Mouse (Mus musculus): ENCODE measurements around the gene St6galnac1. TPM values are rescaled to one million over a fixed set of nuclear protein-coding genes. Genes with fewer than 3 reads are reported as not detected.
"Not testable (repeated sequence)": the region's sequence is repeated elsewhere in the genome, so short reads cannot be mapped to it uniquely, and the experiment has no call there.

The St6galnac1 gene
- polyA plus RNA-seq, 1 experiment from 2014 or later = not detected

- no peak overlapping the region for H3K9ac ChIP-seq (replicated peaks)
- no peak overlapping the region for H3K4me3 ChIP-seq (replicated peaks)
- ATAC-seq (ENCODE audit: insufficient number of reproducible peaks, insufficient read depth, low FRiP score, low TSS enrichment, low read depth) = no peak
- no peaks in the 10 kb centered on the region for H3K9me3 ChIP-seq
- WGBS = 88% methylated on average over 5 of the region's 5 CpGs
- no peaks in the 10 kb centered on the region for H3K4me1 ChIP-seq (replicated peaks)
- no peak overlapping the region for H3K4me2 ChIP-seq
- H3K27ac ChIP-seq = no peak overlapping the region
- H3K27me3 ChIP-seq = 0 out of 2 replicates have a peak, but pooled peaks cover 3% of the 10 kb centered on the region
- no peaks in the 10 kb centered on the region for H3K36me3 ChIP-seq
Observed at GRCm38 (mm10) chr11:116753674-116754470, 21.4 kb downstream of the St6galnac1 start.

- Histone ChIP-seq H3K9me3 (no peaks in the 10 kb centered on the region), H3K4me3 (replicated peaks) (no peak overlapping the region), H3K36me3 (no peaks in the 10 kb centered on the region), H3K9ac (replicated peaks) (no peak overlapping the region), H3K27ac (no peak overlapping the region), H3K4me2 (no peak overlapping the region), H3K4me1 (replicated peaks) (no peaks in the 10 kb centered on the region), H3K27me3 (no peaks in the 10 kb centered on the region)
- 81% methylated on average over 8 of the region's 8 CpGs for WGBS
- ATAC-seq (ENCODE audit: insufficient number of reproducible peaks, insufficient read depth, low FRiP score, low TSS enrichment, low read depth) = no peak
Observed at GRCm38 (mm10) chr11:116749733-116750132, 25.6 kb downstream of the St6galnac1 start.

GRCm38 (mm10) chr11:116748692-116749091 lies 26.6 kb downstream of the St6galnac1 start:
- WGBS = 75% methylated on average over 2 of the region's 2 CpGs
- H3K9me3 ChIP-seq; ATAC-seq (ENCODE audit: insufficient number of reproducible peaks, insufficient read depth, low FRiP score, low TSS enrichment, low read depth): not testable (repeated sequence)

GRCm38 (mm10) chr11:116746822-116747221 lies 28.5 kb downstream of the St6galnac1 start:
- not testable (repeated sequence) for H3K27ac ChIP-seq; H3K9me3 ChIP-seq; H3K36me3 ChIP-seq; H3K9ac ChIP-seq (replicated peaks); H3K4me3 ChIP-seq (replicated peaks); H3K27me3 ChIP-seq; ATAC-seq (ENCODE audit: insufficient number of reproducible peaks, insufficient read depth, low FRiP score, low TSS enrichment, low read depth); H3K4me1 ChIP-seq (replicated peaks); H3K4me2 ChIP-seq
- 95% methylated on average over 3 of the region's 3 CpGs for WGBS

More at GRCm38 (mm10) chr11:116748692-116749091, 26.6 kb downstream of the St6galnac1 start:
- H3K27me3 ChIP-seq; H3K36me3 ChIP-seq; H3K9ac ChIP-seq (replicated peaks); H3K4me3 ChIP-seq (replicated peaks); H3K4me1 ChIP-seq (replicated peaks); H3K4me2 ChIP-seq; H3K27ac ChIP-seq: not testable (repeated sequence)

GRCm38 (mm10) chr11:116745457-116745856 lies 29.9 kb downstream of the St6galnac1 start:
- not testable (repeated sequence) for H3K27me3 ChIP-seq; H3K9me3 ChIP-seq; H3K4me1 ChIP-seq (replicated peaks); H3K36me3 ChIP-seq; ATAC-seq (ENCODE audit: insufficient number of reproducible peaks, insufficient read depth, low FRiP score, low TSS enrichment, low read depth); H3K4me2 ChIP-seq; H3K27ac ChIP-seq; H3K4me3 ChIP-seq (replicated peaks); H3K9ac ChIP-seq (replicated peaks)
- WGBS = 79% methylated on average over 2 of the region's 2 CpGs

GRCm38 (mm10) chr11:116738411-116738810 lies 36.9 kb downstream of the St6galnac1 start:
- Histone ChIP-seq H3K4me3 (replicated peaks) (no peak overlapping the region), H3K4me2 (no peak overlapping the region), H3K27ac (no peak overlapping the region), H3K36me3 (no peaks in the 10 kb centered on the region), H3K4me1 (replicated peaks) (no peaks in the 10 kb centered on the region), H3K9ac (replicated peaks) (no peak overlapping the region), H3K9me3 (peaks cover 8% of the 10 kb centered on the region; the same call in 1 of the 2 replicates), H3K27me3 (no peaks in the 10 kb centered on the region)
- 42% methylated on average over 11 of the region's 11 CpGs for WGBS
- ATAC-seq (ENCODE audit: insufficient number of reproducible peaks, insufficient read depth, low FRiP score, low TSS enrichment, low read depth) = no peak

- ATAC-seq (ENCODE audit: insufficient number of reproducible peaks, insufficient read depth, low FRiP score, low TSS enrichment, low read depth) = no peak
- Histone ChIP-seq H3K9ac (replicated peaks) (no peak overlapping the region), H3K27ac (no peak overlapping the region), H3K27me3 (no peaks in the 10 kb centered on the region), H3K4me3 (replicated peaks) (no peak overlapping the region), H3K4me2 (no peak overlapping the region), H3K36me3 (no peaks in the 10 kb centered on the region), H3K9me3 (peaks cover 8% of the 10 kb centered on the region; the same call in 1 of the 2 replicates), H3K4me1 (replicated peaks) (no peaks in the 10 kb centered on the region)
- 90% methylated on average over 4 of the region's 4 CpGs for WGBS
Observed at GRCm38 (mm10) chr11:116732536-116732935, 42.8 kb downstream of the St6galnac1 start.

GRCm38 (mm10) chr11:116731060-116731580 lies 44.2 kb downstream of the St6galnac1 start:
- H3K4me1 ChIP-seq (replicated peaks); H3K9ac ChIP-seq (replicated peaks); H3K4me3 ChIP-seq (replicated peaks); H3K27me3 ChIP-seq; H3K4me2 ChIP-seq; H3K27ac ChIP-seq; H3K36me3 ChIP-seq; ATAC-seq (ENCODE audit: insufficient number of reproducible peaks, insufficient read depth, low FRiP score, low TSS enrichment, low read depth); H3K9me3 ChIP-seq: not testable (repeated sequence)
- 88% methylated on average over 6 of the region's 6 CpGs for WGBS

GRCm38 (mm10) chr11:116729276-116730008 lies 45.9 kb downstream of the St6galnac1 start:
- H3K36me3 ChIP-seq = no peaks in the 10 kb centered on the region
- no peak overlapping the region for H3K27ac ChIP-seq
- no peak overlapping the region for H3K4me3 ChIP-seq (replicated peaks)
- no peak for ATAC-seq (ENCODE audit: insufficient number of reproducible peaks, insufficient read depth, low FRiP score, low TSS enrichment, low read depth)
- no peaks in the 10 kb centered on the region for H3K27me3 ChIP-seq
- peaks cover 11% of the 10 kb centered on the region; the same call in 1 of the 2 replicates for H3K4me1 ChIP-seq (replicated peaks)
- no peak overlapping the region for H3K4me2 ChIP-seq
- no peak overlapping the region for H3K9ac ChIP-seq (replicated peaks)
- WGBS = 79% methylated on average over 9 of the region's 9 CpGs
- no peaks in the 10 kb centered on the region for H3K9me3 ChIP-seq

GRCm38 (mm10) chr11:116726156-116726555 lies 49.2 kb downstream of the St6galnac1 start:
- ATAC-seq (ENCODE audit: insufficient number of reproducible peaks, insufficient read depth, low FRiP score, low TSS enrichment, low read depth) = no peak

More at GRCm38 (mm10) chr11:116726156-116726555, 49.2 kb downstream of the St6galnac1 start:
- Histone ChIP-seq H3K4me2 (no peak overlapping the region), H3K27me3 (no peaks in the 10 kb centered on the region), H3K27ac (no peak overlapping the region), H3K9ac (replicated peaks) (no peak overlapping the region), H3K9me3 (no peaks in the 10 kb centered on the region), H3K4me1 (replicated peaks) (peaks cover 11% of the 10 kb centered on the region), H3K4me3 (replicated peaks) (no peak overlapping the region), H3K36me3 (no peaks in the 10 kb centered on the region)
- 83% methylated on average over 3 of the region's 3 CpGs for WGBS

Measured in limb, embryonic 12.5 days (tissue).